Mouse (Mus musculus) skeletal muscle tissue, adult 2 months (tissue): ENCODE measurements around the gene Lrrc71.

Experiments
- DNase-seq: peaks from one replicate; pipeline ENCODE4 v3.0.0-alpha.2; 2012; ENCODE audit warnings: low read depth, low spot score

Lrrc71 gene

GRCm38 (mm10) chr3:87748431-87748830 lies at the start of gene Lrrc71:
Gene Lrrc71, minus strand, starts transcription at chr3:87748625.
- no peak for DNase-seq

- DNase-seq, result no peak
Measured at GRCm38 (mm10) chr3:87796736-87797334, 48.4 kb upstream of the Lrrc71 start, which contains the start of gene Insrr. Gene Insrr, plus strand, starts transcription at chr3:87796951.

GRCm38 (mm10) chr3:87795336-87796277 lies 47.2 kb upstream of the Lrrc71 start:
- DNase-seq, result peak; percentile 20

GRCm38 (mm10) chr3:87794922-87795325 lies 46.5 kb upstream of the Lrrc71 start, which contains the start of gene Ntrk1:
Gene Ntrk1, minus strand, starts transcription at chr3:87795162.
- DNase-seq, result no peak

- no peak for DNase-seq
Measured at GRCm38 (mm10) chr3:87789768-87790167, 41.3 kb upstream of the Lrrc71 start.

- no peak for DNase-seq
Measured at GRCm38 (mm10) chr3:87789248-87789647, 40.8 kb upstream of the Lrrc71 start.

GRCm38 (mm10) chr3:87785626-87786214 lies 37.3 kb upstream of the Lrrc71 start:
- no peak for DNase-seq

- no peak for DNase-seq
Measured at GRCm38 (mm10) chr3:87785156-87785555, 36.7 kb upstream of the Lrrc71 start.

- no peak for DNase-seq
Measured at GRCm38 (mm10) chr3:87783282-87784023, 35.0 kb upstream of the Lrrc71 start.

- DNase-seq, result no peak
Measured at GRCm38 (mm10) chr3:87779086-87779485, 30.7 kb upstream of the Lrrc71 start.

- no peak for DNase-seq
Measured at GRCm38 (mm10) chr3:87778283-87778682, 29.9 kb upstream of the Lrrc71 start.

- DNase-seq, result no peak
Measured at GRCm38 (mm10) chr3:87771088-87771487, 22.7 kb upstream of the Lrrc71 start.

- DNase-seq, result no peak
Measured at GRCm38 (mm10) chr3:87770280-87770679, 21.9 kb upstream of the Lrrc71 start.

- no peak for DNase-seq
Measured at GRCm38 (mm10) chr3:87769506-87769905, 21.1 kb upstream of the Lrrc71 start.

- DNase-seq, result peak; percentile 70
Measured at GRCm38 (mm10) chr3:87768844-87769243, 20.4 kb upstream of the Lrrc71 start.

- no peak for DNase-seq
Measured at GRCm38 (mm10) chr3:87768431-87768830, 20.0 kb upstream of the Lrrc71 start.

GRCm38 (mm10) chr3:87767764-87768163 lies 19.3 kb upstream of the Lrrc71 start:
- peak; percentile 42 for DNase-seq

- no peak for DNase-seq
Measured at GRCm38 (mm10) chr3:87766284-87766667, 17.9 kb upstream of the Lrrc71 start.

GRCm38 (mm10) chr3:87765631-87766283 lies 17.3 kb upstream of the Lrrc71 start:
- DNase-seq, result no peak

- DNase-seq, result peak; percentile 27
Measured at GRCm38 (mm10) chr3:87765091-87765490, 16.7 kb upstream of the Lrrc71 start.

GRCm38 (mm10) chr3:87764506-87764905 lies 16.1 kb upstream of the Lrrc71 start:
- DNase-seq, result peak; percentile 25
